Mouse (Mus musculus) forebrain, embryonic 12.5 days (tissue): Measurements from ENCODE around the gene Il1f8. TPM values are rescaled to one million over a fixed set of nuclear protein-coding genes. Genes with fewer than 3 reads are reported as not detected.
A peak's percentile ranks its signal among the peaks of the same experiment; 100 is the strongest.
"Not testable (repeated sequence)": the region's sequence is repeated elsewhere in the genome, so short reads cannot be mapped to it uniquely, and the experiment has no call there.

Experiments
- ATAC-seq: fragments of 200-750 bp; cut with Nextera tagmentation; 2 replicates; pipeline ENCODE4 v1.8.0; 2017; ENCODE audit warnings: moderate TSS enrichment; ENCODE audit not compliant: low FRiP score
- H3K27ac ChIP-seq: fragments of 300-500 bp; sonication (generic); 2 replicates; pipeline ENCODE4 v1.5.1; 2016; ENCODE audit warnings: mild to moderate bottlenecking
- H3K27me3 ChIP-seq: fragments of 300-500 bp; sonication (generic); 2 replicates; pipeline ENCODE4 v1.6.1; 2016; ENCODE audit warnings: mild to moderate bottlenecking
- H3K36me3 ChIP-seq: fragments of 300-500 bp; sonication (generic); replicated peaks from 2 replicates; pipeline ENCODE4 v1.6.1; 2016; ENCODE audit warnings: mild to moderate bottlenecking
- H3K4me1 ChIP-seq: fragments of 300-500 bp; sonication (generic); 2 replicates; pipeline ENCODE4 v1.6.1; 2016
- H3K4me2 ChIP-seq: fragments of 300-500 bp; sonication (generic); 2 replicates; pipeline ENCODE4 v1.6.1; 2016; ENCODE audit warnings: mild to moderate bottlenecking, moderate library complexity
- H3K4me3 ChIP-seq: fragments of 300-500 bp; sonication (generic); replicated peaks from 2 replicates; pipeline ENCODE4 v1.5.1; 2016; ENCODE audit warnings: mild to moderate bottlenecking
- H3K9ac ChIP-seq: fragments of 300-500 bp; sonication (generic); 2 replicates; pipeline ENCODE4 v1.6.1; 2016; ENCODE audit warnings: mild to moderate bottlenecking
- H3K9me3 ChIP-seq: fragments of 300-500 bp; sonication (generic); 2 replicates; pipeline ENCODE4 v1.6.1; 2016
- WGBS: fragments of 180-500 bp; shearing (Covaris S2); methylation state at CpG from one replicate; pipeline ENCODE4 v1.1.7; 2016; 5-methylcytosine and 5-hydroxymethylcytosine counted together
- polyA plus RNA-seq: library from polyadenylated mRNA; unstranded; fragments of >200 nt; fragmentation: Nextera tagmentation; extraction: Ambion mirVana; gene quantifications from 2 replicates; pipeline ENCODE4 v1.2.1, GENCODE M21; 2016

Gene Il1f8
- not detected in 2 replicates for polyA plus RNA-seq

DNA sequence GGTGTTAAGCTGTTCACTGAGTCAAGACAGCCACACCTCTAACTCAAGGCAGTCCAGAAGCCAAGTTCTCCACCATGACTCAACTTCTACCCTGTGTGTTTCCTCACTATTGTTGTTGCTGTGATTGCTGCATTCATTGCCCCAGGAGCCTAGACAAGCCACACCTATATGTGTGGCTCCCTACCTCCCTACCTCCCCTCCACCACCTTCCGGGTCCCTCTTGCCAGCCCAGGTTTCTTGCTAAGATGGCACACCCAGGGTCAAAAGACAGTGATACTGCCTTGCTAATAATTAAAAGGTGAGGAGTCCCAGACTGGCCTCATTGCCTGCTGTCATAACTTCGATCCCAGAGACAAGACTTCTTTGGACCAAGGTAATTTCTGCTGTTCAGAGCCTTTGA is at the start of gene Il1f8:
Il1f8 (plus strand) TSS at position 301 of the 400 bp plus-strand sequence.
- Histone ChIP-seq H3K4me1 (no peaks in the 10 kb centered on the region), H3K9ac (no peak within 1 kb of the TSS), H3K9me3 (no peaks in the 10 kb centered on the region), H3K4me3 (no peak within 1 kb of the TSS), H3K36me3 (no peaks in the 10 kb centered on the region), H3K4me2 (no peak within 1 kb of the TSS), H3K27ac (no peak within 1 kb of the TSS), H3K27me3 (no peaks in the 10 kb centered on the region)
- WGBS: 98% methylated on average over 2 of the region's 2 CpGs
- no peak for ATAC-seq

GRCm38 (mm10) chr2:24103619-24104289 is 49.2 kb upstream of the Il1f8 start:
- no peak overlapping the region for H3K4me3 ChIP-seq
- H3K9me3 ChIP-seq: no peaks in the 10 kb centered on the region
- H3K36me3 ChIP-seq: no peaks in the 10 kb centered on the region
- no peak overlapping the region for H3K9ac ChIP-seq
- H3K27me3 ChIP-seq: no peaks in the 10 kb centered on the region
- no peak overlapping the region for H3K27ac ChIP-seq
- 80% methylated on average over 4 of the region's 4 CpGs for WGBS
- H3K4me1 ChIP-seq: no peaks in the 10 kb centered on the region
- ATAC-seq: no peak
- no peak overlapping the region for H3K4me2 ChIP-seq

- no peaks in the 10 kb centered on the region for H3K36me3 ChIP-seq
- no peak overlapping the region for H3K4me2 ChIP-seq
- no peaks in the 10 kb centered on the region for H3K4me1 ChIP-seq
- ATAC-seq: no peak
- no peaks in the 10 kb centered on the region for H3K9me3 ChIP-seq
- H3K27ac ChIP-seq: no peak overlapping the region
- H3K9ac ChIP-seq: no peak overlapping the region
- no peaks in the 10 kb centered on the region for H3K27me3 ChIP-seq
- H3K4me3 ChIP-seq: no peak overlapping the region
These were observed 43.9 kb upstream of the Il1f8 start for GRCm38 (mm10) chr2:24109085-24109484.

GRCm38 (mm10) chr2:24134373-24134772 is 18.6 kb upstream of the Il1f8 start:
- H3K9ac ChIP-seq: no peak overlapping the region
- no peaks in the 10 kb centered on the region for H3K9me3 ChIP-seq
- no peaks in the 10 kb centered on the region for H3K27me3 ChIP-seq
- H3K36me3 ChIP-seq: no peaks in the 10 kb centered on the region
- WGBS: 81% methylated on average over 1 of the region's 1 CpGs
- H3K4me1 ChIP-seq: no peaks in the 10 kb centered on the region
- ATAC-seq: no peak
- no peak overlapping the region for H3K4me3 ChIP-seq
- H3K4me2 ChIP-seq: no peak overlapping the region
- no peak overlapping the region for H3K27ac ChIP-seq

- not testable (repeated sequence) for H3K27me3 ChIP-seq, H3K4me1 ChIP-seq, H3K27ac ChIP-seq, H3K9me3 ChIP-seq, H3K4me3 ChIP-seq, H3K36me3 ChIP-seq
- 17% methylated on average over 14 of the region's 14 CpGs for WGBS
- Histone ChIP-seq H3K4me2 (peak overlapping the region; percentile 42), H3K9ac (0 out of 2 replicates have a peak overlapping the region, but pooled peaks have one; percentile 21)
- peak; percentile 84 for ATAC-seq
These were observed 28.8 kb downstream of the Il1f8 start for GRCm38 (mm10) chr2:24181683-24182331.

GRCm38 (mm10) chr2:24182423-24183147 is 29.6 kb downstream of the Il1f8 start:
- not testable (repeated sequence) for H3K9me3 ChIP-seq, H3K4me1 ChIP-seq, ATAC-seq, H3K36me3 ChIP-seq, H3K27me3 ChIP-seq, H3K27ac ChIP-seq, H3K4me3 ChIP-seq
- 62% methylated on average over 13 of the region's 13 CpGs for WGBS
- 0 out of 2 replicates have a peak overlapping the region, but pooled peaks have one; percentile 21 for H3K9ac ChIP-seq
- H3K4me2 ChIP-seq: peak overlapping the region; percentile 42

DNA sequence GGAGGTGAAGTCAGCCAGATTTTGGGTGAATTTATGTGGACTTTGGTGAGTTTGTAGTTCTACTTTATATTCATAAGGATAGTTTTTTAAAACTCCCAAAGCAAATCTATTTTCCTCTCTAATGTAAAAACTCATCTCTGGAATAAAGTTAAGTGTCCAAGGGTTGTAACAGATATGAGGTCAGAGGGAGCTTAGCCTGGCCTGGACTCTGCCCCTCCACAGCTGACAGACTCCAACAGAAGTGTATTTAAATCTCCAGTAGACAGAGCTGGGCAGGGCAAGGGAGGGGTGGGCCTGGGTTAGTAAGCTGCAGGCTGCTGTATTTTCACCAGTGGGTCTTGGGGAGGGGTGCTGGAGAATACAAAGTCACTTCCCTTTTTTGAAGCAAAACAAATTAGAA is 31.1 kb downstream of the Il1f8 start:
- H3K4me2 ChIP-seq, ATAC-seq, H3K36me3 ChIP-seq, H3K9me3 ChIP-seq, H3K4me1 ChIP-seq, H3K9ac ChIP-seq, H3K4me3 ChIP-seq, H3K27me3 ChIP-seq, H3K27ac ChIP-seq: not testable (repeated sequence)

DNA sequence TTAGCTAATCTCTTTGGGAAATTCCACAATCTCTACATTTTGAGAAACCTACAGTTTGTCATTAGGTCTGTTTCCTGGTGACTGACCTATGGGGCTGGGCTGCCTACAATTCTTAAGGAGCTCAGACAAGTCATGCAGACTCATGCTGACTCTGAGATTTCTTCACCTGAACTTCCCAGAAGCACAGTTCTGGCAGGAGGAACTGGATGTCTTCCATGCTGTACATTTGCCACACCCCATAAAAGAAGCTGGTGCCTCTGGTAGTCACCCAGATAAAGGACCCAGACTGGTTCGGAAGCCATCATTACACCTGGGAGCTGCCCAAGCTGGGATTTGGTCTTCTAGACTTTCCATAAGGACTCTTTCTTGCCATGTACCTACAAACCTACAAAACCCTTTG is 33.2 kb downstream of the Il1f8 start, which contains the start of gene Il1f9:
Il1f9 (plus strand) TSS at position 301 of the 400 bp plus-strand sequence.
- Histone ChIP-seq H3K9ac (no peak within 1 kb of the TSS), H3K4me3 (no peak within 1 kb of the TSS), H3K9me3 (no peaks in the 10 kb centered on the region), H3K4me1 (no peaks in the 10 kb centered on the region), H3K27me3 (no peaks in the 10 kb centered on the region), H3K27ac (no peak within 1 kb of the TSS), H3K4me2 (no peak within 1 kb of the TSS), H3K36me3 (no peaks in the 10 kb centered on the region)
- no peak for ATAC-seq
- 91% methylated on average over 1 of the region's 1 CpGs for WGBS

GRCm38 (mm10) chr2:24187585-24187984 is 34.6 kb downstream of the Il1f8 start:
- no peaks in the 10 kb centered on the region for H3K4me1 ChIP-seq
- H3K36me3 ChIP-seq: no peaks in the 10 kb centered on the region
- 84% methylated on average over 6 of the region's 6 CpGs for WGBS
- no peak overlapping the region for H3K4me2 ChIP-seq
- H3K9me3 ChIP-seq: no peaks in the 10 kb centered on the region
- no peak overlapping the region for H3K9ac ChIP-seq
- H3K27me3 ChIP-seq: no peaks in the 10 kb centered on the region
- no peak overlapping the region for H3K27ac ChIP-seq
- H3K4me3 ChIP-seq: no peak overlapping the region
- no peak for ATAC-seq

DNA sequence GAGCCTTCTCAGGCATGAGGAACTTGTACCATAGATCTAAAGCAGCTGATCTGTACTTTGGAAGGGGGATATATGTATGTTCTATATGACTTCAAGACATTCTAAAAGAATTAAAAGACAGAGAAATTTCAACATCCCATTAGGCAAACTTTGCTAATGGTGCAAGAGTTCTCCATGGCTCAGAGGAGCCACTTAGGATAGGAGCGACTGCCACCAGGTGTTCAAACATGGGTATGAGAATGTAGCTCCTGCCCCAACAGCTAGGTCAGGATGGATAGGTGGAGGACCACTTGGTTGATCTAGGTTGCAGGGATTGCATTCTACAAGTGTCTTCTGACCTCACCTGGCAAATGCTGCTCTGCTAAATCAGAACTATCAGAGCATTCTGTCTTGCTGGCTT is 35.2 kb downstream of the Il1f8 start:
- H3K36me3 ChIP-seq: no peaks in the 10 kb centered on the region
- 59% methylated on average over 1 of the region's 1 CpGs for WGBS

More for the DNA sequence above, 35.2 kb downstream of the Il1f8 start:
- ATAC-seq: no peak
- Histone ChIP-seq H3K4me3 (no peak overlapping the region), H3K27me3 (no peaks in the 10 kb centered on the region), H3K9me3 (no peaks in the 10 kb centered on the region), H3K27ac (no peak overlapping the region), H3K9ac (no peak overlapping the region), H3K4me2 (no peak overlapping the region), H3K4me1 (no peaks in the 10 kb centered on the region)
